Mouse (Mus musculus) CD8-positive naive resting alpha-beta T cell, adult 2 months (primary cell): ENCODE results near the gene Olfr54.
"Not testable (repeated sequence)": the region's sequence is repeated elsewhere in the genome, so short reads cannot be mapped to it uniquely, and the experiment has no call there.

ENCODE experiments used
- DNase-seq, 2 experiments: peaks; one replicate each; pipeline ENCODE4 v3.0.0; 2022; ENCODE audit warnings: low read depth in 2 of 2, low spot score in 2 of 2

Olfr54 gene

DNA sequence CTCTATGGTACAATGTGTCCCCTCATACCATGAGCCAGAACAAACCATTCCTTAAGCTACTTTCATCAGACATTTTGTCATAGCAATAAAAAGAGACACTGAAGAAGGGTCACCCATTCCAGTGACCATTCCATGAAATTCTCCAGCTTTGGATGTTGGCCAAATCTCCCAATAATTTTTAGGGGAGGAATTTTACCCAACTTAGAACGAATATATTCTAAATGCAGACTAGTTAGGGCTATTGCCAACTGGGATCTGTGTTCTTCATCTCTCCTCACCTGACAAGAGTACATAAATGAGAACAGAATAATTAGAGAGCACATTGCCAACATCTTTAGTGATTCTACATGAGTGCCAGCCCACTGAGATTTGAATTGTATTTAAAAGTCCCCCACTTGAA, at the start of gene Olfr54:
Gene Olfr54, plus strand, starts transcription at position 301 of the 400 bp plus-strand sequence.
- DNase-seq = no peak

DNA sequence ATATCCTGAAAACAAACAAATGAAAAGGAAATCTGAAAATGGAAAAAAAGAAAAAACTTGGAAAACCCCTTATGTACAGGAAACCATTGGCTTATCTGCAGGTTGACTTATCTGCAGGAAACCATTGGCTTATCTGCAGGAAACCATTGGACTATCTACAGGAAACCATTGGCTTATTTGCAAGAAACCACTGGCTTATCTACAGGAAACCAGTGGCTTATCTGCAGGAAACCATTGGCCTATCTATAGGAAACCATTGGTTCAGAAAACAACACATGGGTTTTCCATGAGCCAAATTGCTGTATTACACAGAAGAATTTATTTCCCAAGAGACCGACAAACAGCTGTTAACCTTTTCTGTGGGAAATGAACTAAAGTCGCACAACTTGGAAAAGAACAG, 49.1 kb upstream of the Olfr54 start:
- DNase-seq = no peak

DNA sequence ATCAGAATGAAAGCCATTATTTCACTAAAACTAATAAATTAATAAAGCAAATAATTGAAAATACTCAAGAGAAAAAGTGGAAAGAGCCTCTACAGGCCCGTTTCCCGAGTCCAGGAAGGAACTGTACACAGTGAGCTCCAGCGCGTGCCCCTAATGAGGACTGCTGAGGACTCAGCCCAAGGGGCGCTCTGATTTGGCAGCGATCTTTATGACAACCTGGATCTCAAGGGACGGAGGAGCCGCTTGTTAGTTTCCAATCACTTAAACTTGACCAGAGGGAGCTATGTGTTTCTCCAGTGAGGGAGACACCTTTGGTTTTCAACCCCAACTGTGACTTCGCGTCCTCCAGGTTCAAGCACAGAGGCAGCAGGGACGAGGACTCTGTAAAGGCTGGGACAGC, 47.8 kb upstream of the Olfr54 start, which contains the start of gene Olfr1378:
Gene Olfr1378, plus strand, starts transcription at position 301 of the 400 bp plus-strand sequence.
- no peak for DNase-seq

- no peak for DNase-seq
These were observed 36.8 kb upstream of the Olfr54 start for GRCm38 (mm10) chr11:50977216-50977615.

GRCm38 (mm10) chr11:50981667-50982066, 32.4 kb upstream of the Olfr54 start, which contains the start of gene Olfr1377:
TSS of gene Olfr1377 (plus strand) at chr11:50981967.
- DNase-seq = no peak

DNA sequence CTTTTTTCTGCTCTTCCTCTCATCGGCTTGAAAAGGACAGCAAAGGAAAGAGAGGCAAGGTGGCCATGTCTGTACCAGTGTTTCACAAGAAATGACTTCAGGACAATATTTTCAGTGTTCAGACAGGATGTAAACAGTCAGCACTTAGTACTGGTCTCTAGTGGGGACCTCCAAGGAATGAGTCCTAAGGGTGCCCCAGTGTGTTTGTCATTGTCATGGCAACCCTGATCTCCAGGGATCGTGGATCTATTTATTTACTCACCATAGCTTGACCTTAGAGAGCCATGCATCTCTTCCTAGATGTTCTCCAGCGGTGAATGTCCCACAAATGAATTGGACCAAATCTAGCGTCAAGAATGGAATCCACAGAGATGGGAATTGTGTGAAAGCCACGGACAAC, 10.7 kb upstream of the Olfr54 start, which contains the start of gene Olfr51:
Gene Olfr51, plus strand, starts transcription at position 301 of the 400 bp plus-strand sequence.
- DNase-seq = no peak

GRCm38 (mm10) chr11:51011821-51012220, 2.2 kb upstream of the Olfr54 start:
- no peak for DNase-seq

- no peak for DNase-seq
These were observed 2.3 kb downstream of the Olfr54 start for GRCm38 (mm10) chr11:51016341-51016740.

DNA sequence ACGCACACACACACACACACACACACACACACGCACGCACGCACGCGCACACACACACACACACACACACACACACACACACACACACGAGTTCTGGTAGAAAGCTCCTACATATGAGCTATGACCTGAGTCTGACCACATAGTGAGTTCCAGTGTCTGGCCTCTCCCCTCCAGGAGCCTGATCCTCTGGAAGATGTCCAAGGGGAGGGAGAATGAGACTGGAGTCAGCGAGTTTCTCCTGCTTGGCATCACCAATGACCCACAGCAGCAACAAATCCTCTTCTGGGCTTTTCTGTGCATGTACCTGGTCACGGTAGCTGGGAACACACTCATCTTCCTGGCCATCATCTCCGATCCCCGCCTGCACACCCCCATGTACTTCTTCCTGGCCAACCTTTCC, 12.8 kb downstream of the Olfr54 start:
- not testable (repeated sequence) for DNase-seq

- not testable (repeated sequence) for DNase-seq
These were observed 15.3 kb downstream of the Olfr54 start for GRCm38 (mm10) chr11:51029381-51029780.

- no peak for DNase-seq
These were observed 16.2 kb downstream of the Olfr54 start for GRCm38 (mm10) chr11:51030225-51030624.

DNA sequence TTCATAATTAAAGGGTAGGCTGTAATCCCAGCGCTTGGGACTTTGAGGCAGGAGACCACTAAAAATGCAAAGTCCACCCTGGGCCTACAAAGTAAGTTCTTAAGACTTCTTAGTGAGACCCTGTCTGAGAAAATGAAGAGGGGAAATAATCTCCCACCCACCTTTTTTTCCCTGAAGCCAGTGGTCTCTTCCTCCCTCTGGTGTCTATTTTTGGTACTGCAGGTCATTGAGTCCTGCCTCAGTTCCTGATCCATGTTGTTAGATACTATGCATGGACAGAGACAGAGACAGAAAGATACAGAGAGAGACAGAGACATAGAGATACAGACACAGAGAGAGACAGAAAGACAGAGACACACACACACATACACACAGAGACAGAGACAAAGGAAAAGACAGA, 18.8 kb downstream of the Olfr54 start:
- peak in 1 of 2 experiments; percentile 20 for DNase-seq

- DNase-seq = not testable (repeated sequence)
These were observed 20.1 kb downstream of the Olfr54 start for GRCm38 (mm10) chr11:51034141-51034540.

- no peak for DNase-seq
These were observed 21.9 kb downstream of the Olfr54 start for GRCm38 (mm10) chr11:51035951-51036350.

DNA sequence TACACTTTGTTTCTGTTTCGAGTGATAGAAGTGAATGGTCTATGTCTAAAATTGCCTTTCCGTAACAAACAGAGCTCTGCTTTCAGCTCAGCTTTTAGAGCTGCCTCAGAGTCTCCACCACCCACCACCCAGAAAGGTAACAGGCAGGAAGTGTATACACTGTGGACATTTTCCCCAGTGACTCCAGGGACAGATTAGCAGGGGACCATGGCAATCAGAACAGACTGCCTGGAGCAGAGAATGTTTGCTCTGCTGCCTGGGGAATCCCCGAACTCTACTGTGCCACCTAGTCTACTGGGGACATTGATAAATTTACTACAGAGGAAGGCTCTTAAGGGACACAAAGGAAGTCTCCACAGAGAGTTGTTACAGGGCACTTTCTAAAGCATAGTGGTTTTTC, 30.7 kb downstream of the Olfr54 start:
- not testable (repeated sequence) for DNase-seq

DNA sequence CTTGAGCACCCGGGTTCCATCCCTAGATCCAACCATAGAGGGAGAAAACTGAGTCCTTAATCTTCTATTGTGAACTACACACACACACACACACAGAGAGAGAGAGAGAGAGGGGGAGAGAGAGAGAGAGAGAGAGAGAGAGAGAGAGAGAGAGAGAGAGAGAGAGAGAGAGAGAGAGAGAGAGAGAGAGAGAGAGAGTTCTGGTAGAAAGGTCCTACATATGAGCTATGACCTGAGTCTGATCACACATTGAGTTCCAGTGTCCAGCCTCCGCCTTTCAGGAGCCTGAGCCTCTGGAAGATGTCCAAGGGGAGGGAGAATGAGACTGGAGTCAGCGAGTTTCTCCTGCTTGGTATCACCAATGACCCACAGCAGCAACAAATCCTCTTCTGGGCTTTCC, 33.8 kb downstream of the Olfr54 start, which contains the start of gene Olfr1375:
Gene Olfr1375, plus strand, starts transcription at position 301 of the 400 bp plus-strand sequence.
- DNase-seq = not testable (repeated sequence)

DNA sequence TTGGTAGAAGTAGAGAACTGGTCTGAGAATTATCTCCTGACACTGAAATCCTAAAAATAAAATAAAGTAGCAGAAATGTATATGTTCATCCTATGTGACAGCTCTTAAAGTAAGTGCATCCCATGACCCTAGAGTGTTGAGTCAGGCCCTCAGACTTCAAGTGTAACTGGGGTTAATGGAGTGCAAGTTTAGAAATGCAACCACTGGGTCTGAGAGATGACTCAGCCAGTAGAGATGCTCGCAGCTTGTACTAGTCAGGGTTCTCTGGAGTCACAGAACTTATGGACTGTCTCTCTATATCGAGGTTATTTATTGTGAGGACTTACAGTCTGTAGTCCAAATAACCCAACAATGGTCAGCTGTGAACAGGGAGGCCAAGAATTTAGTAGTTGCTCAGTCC, 37.6 kb downstream of the Olfr54 start:
- DNase-seq = no peak

GRCm38 (mm10) chr11:51053230-51053629, 39.2 kb downstream of the Olfr54 start:
- DNase-seq = no peak

GRCm38 (mm10) chr11:51059151-51059571, 45.1 kb downstream of the Olfr54 start, which contains the start of gene Zfp354a:
TSS of gene Zfp354a (plus strand) at chr11:51059257.
- no peak for DNase-seq

DNA sequence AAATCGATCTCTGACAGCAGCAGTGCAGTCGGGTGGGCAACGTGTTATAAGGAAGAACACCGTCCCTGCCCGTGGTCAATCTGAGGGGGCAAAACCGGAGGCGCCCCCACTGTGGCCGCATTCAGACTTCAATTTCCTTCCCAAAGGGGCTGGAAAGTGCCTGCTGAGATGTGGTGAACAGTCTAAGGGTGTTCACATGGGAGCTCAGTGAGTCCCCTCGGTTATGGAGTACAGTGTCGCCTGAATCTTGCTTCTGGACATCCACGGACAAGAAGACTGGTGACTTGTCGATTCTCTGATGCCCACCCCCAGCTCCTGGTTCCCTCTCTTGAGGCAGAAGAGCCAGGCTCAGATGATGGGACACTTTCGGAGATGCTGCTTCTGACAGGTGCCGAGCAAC, 45.6 kb downstream of the Olfr54 start:
- DNase-seq = no peak

DNA sequence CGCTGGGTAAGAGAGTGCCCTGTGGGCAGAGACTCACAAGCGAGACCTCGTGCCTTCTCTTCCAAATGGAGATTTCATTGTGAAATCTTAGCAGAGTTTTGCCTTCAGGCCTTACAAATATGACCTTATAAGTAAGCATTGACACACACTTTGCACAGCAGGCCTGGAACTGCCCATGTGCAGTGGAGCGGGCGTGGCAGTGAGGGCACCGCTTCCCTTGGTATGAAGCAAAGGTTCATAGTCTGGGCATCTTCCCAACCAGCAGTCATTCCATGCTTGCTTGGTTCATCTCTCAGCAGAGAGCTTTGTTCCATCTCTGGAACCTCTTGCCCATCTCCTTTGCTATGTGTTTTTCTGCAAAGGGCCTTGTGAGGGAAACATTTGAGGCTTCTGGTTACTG, 46.9 kb downstream of the Olfr54 start:
- DNase-seq = no peak

GRCm38 (mm10) chr11:51063276-51063675, 49.2 kb downstream of the Olfr54 start:
- DNase-seq = no peak

DNA sequence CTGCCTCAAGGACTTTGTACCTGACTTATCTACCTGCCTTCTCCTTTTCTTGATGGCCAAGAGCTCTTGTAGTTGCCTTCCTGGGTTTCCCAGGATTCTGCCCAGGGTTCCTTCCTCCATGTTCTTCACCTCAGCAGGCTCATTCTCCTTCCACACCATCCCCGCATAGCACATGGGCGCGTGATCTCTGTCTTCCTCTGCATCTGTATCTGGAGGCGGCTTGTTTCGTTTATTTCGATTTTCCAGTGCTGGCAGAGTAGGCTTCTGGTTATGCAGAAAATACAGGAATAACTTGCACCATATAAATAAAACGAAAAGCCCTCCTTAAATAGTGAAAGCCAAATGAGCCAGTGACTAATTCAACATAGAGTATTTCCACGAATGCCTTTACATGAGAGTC, 49.8 kb downstream of the Olfr54 start:
- DNase-seq = no peak
